Mouse (Mus musculus): Measurements from ENCODE around the gene Cdk16. TPM values are rescaled to one million over a fixed set of nuclear protein-coding genes. Genes with fewer than 3 reads are reported as not detected.

Gene Cdk16
- 22.5 and 29.5 TPM in 2 replicates for total RNA-seq (2017)

GRCm38 (mm10) chrX:20687519-20688067 is at the start of gene Cdk16:
Cdk16 (plus strand) TSS chrX:20687954.
- peak; percentile 91 for ATAC-seq (replicated peaks; ENCODE audit: low read depth, poor library complexity, severe bottlenecking)

GRCm38 (mm10) chrX:20638141-20638540 is 49.6 kb upstream of the Cdk16 start:
- no peak for ATAC-seq (replicated peaks; ENCODE audit: low read depth, poor library complexity, severe bottlenecking)

DNA sequence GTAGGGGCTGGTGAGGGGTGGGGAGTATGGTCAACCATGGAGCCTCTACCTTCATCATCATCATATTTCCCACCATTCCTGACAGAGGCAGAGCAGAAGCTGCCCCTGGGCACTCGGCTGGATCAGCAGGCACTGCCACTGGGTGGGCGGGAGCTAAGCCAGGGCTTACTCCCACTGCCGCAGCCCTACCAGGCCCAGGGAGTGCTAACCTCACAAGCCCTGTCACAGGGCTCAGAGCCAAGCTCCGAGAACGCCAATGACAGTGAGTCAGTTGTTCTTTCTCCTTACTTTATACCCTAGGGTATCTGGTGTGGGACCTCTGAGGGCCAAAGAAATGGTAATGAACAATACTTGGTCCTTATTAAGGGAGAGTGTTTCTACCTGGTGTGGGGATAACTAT is 43.0 kb upstream of the Cdk16 start:
- no peak for ATAC-seq (replicated peaks; ENCODE audit: low read depth, poor library complexity, severe bottlenecking)

DNA sequence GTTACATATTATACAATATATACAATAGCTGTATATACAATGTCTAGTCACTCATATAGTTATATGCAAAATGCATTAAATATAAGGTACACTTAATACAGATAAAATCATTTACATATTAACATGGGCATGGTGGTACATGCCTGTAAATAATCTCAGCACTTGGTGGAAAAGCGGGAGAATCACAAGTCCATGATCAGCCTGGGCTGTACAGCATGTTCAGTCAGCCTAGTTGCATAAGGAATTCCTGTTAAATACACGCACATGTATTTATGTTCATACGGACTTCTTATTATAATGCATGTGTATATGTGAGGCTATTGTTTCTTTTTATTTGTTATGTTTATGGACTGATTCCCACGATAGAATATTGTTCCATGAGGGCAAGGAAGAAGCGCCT is 30.2 kb upstream of the Cdk16 start:
- ATAC-seq (replicated peaks; ENCODE audit: low read depth, poor library complexity, severe bottlenecking) = no peak

DNA sequence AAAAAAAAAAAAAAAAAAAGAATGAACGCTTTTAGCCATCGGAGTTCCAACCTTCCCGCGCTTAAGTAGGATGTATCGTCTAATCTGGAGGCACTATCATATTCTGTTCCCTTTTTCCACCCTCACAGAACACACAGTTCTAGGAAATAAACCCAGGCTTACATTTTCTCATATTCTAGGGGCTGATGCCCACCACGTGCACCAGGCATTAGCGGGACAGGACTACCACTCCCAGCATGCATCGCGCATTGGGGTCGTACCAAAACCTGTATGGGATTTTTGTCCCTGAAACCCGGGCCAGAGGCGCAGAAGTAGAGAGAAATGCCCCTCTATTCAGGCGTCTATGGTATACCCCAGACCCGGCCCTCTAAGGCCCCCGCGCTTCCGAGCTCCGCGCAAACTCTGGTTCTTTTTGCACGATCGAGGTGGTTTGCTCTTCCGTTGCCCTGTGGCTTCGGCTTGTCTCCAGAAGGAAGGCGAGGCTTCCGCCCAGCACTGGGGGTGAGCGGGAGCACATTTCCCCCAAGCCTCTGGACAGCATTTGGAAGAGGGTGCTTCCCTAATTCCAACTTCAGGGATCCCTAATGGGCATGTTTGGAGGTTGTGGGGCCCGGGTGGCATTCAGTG is 29.6 kb upstream of the Cdk16 start, which contains the start of gene Uba1:
Gene Uba1 (plus strand): TSS at position 301 of the 627 bp plus-strand sequence.
- ATAC-seq (replicated peaks; ENCODE audit: low read depth, poor library complexity, severe bottlenecking) = peak; percentile 89

GRCm38 (mm10) chrX:20658891-20659406 is 28.8 kb upstream of the Cdk16 start:
- ATAC-seq (replicated peaks; ENCODE audit: low read depth, poor library complexity, severe bottlenecking) = 0 out of 2 replicates have a peak, but pooled peaks have one; percentile 5

DNA sequence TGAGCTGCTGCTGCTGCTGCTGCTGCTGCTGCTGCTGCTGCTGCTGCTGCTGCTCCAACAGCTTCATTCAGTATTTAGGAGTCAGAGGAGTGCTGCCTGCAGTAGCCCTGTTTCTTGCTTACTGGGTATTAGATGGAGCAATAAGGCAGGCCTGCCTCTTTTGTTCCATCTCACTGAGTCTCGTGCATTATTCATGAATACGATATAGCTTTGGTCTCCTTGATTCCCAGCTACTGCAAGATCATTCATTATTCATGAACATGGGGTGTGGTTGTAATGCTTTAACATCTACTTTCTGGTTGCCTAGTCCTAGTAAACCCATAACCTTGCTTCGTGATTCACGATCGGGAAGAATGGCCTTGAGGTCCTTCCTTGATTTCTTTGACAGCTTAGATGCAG is 25.4 kb upstream of the Cdk16 start:
- no peak for ATAC-seq (replicated peaks; ENCODE audit: low read depth, poor library complexity, severe bottlenecking)

DNA sequence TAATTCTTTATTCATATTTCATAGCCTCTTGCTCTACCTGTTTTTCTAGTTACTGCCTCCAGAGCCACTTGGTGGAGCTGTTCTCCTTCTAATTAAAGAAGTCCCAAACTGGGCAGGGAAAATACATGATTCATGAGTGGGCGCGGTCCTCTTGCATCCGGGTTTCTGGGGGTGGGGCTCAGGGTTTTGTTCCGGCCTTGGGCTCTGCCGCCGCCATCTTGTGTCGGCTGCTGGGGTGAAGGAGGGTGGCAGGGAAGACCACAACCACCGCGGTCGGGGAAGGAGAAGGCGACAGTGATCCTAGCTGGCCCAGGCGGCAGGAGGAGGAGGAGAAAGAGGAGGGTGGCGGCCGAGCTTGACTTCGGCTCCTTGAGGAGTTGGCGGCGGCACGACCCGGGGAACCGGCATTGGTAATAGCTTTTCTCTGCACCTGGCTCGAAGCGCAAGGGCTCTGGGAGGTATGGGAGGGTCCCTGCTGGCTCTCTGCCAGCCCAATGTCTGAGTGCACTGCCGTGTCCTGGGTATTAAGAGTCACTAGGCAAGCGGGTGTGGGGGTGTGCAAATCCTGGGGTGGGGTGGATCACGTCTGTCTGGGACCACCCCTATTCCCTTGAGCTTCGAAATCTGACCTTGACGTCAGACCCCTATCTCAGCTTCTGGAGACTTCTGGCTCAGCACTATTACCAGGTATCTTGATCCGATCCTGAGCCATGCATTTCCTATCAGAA is 24.9 kb upstream of the Cdk16 start:
- peak; percentile 74 for ATAC-seq (replicated peaks; ENCODE audit: low read depth, poor library complexity, severe bottlenecking)

GRCm38 (mm10) chrX:20663444-20663790 is 24.3 kb upstream of the Cdk16 start:
- no peak for ATAC-seq (replicated peaks; ENCODE audit: low read depth, poor library complexity, severe bottlenecking)

GRCm38 (mm10) chrX:20688068-20688547 is 354 bp downstream of the Cdk16 start:
- ATAC-seq (replicated peaks; ENCODE audit: low read depth, poor library complexity, severe bottlenecking) = peak; percentile 67

DNA sequence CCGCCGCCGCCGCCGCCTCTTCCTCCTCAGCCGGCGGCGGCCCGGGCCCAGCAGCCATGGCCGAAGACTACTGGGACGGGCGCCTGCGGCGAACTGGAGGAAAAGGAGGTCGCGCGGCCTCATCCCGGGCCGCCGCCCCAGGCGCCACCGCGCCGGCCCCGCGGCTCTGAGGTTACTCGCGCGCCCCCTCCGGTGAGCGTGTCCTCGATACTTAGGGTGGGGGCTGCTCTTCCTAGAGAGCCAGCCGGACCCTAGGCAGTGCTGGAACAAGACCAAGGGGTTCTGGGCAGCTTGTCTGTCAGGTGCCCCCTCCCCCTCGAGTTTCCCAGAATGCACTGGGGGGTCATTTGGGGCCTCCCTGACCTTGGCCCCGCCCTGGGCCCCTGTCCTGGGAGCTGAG is 861 bp downstream of the Cdk16 start:
- peak; percentile 12; the same call in 1 of the 2 replicates for ATAC-seq (replicated peaks; ENCODE audit: low read depth, poor library complexity, severe bottlenecking)

DNA sequence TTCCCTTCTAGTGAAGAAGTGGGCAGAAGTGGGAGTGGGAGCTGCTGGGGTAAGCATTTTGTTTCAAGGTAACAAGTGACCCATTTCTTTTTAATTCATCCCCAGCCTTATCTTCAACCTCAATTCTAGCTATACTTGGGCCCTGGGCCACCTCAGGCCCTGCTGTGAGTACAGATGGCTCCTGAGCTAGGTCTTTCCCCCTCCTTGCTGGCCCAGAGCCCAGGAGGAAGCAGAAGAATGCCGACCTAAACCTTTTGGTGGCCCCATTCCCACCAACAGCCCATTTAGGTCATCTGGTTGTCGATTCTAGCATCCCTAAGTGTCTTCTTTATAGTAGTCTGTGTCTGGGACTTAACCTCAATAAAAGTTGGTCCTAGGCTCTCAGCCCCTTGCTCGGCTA is 3.8 kb downstream of the Cdk16 start:
- no peak for ATAC-seq (replicated peaks; ENCODE audit: low read depth, poor library complexity, severe bottlenecking)

DNA sequence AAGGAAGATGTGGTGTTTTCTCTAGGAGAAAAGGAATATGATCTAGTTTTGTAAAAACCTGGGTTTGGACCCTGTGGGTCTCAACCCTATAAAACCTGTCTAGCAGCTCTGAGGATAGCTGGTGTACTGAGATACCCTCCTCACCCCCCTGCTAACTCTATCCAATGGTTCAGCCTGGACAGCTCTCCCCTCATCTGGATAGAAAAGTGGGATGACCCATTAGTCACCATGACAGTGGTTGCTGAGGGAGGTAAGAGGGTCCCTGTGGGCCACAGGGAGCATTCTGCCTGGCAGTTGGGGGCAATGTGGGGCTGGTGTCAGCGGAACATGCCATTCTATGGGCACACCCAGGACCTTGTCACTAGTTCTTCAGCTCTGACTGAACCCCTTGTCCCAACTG is 4.9 kb downstream of the Cdk16 start:
- no peak for ATAC-seq (replicated peaks; ENCODE audit: low read depth, poor library complexity, severe bottlenecking)

GRCm38 (mm10) chrX:20695842-20696241 is 8.1 kb downstream of the Cdk16 start:
- ATAC-seq (replicated peaks; ENCODE audit: low read depth, poor library complexity, severe bottlenecking) = no peak

- peak; percentile 45 for ATAC-seq (replicated peaks; ENCODE audit: low read depth, poor library complexity, severe bottlenecking)
Observed at GRCm38 (mm10) chrX:20703741-20704290, 16.1 kb downstream of the Cdk16 start, which contains the start of gene Usp11. Usp11 (plus strand) TSS chrX:20703906.

DNA sequence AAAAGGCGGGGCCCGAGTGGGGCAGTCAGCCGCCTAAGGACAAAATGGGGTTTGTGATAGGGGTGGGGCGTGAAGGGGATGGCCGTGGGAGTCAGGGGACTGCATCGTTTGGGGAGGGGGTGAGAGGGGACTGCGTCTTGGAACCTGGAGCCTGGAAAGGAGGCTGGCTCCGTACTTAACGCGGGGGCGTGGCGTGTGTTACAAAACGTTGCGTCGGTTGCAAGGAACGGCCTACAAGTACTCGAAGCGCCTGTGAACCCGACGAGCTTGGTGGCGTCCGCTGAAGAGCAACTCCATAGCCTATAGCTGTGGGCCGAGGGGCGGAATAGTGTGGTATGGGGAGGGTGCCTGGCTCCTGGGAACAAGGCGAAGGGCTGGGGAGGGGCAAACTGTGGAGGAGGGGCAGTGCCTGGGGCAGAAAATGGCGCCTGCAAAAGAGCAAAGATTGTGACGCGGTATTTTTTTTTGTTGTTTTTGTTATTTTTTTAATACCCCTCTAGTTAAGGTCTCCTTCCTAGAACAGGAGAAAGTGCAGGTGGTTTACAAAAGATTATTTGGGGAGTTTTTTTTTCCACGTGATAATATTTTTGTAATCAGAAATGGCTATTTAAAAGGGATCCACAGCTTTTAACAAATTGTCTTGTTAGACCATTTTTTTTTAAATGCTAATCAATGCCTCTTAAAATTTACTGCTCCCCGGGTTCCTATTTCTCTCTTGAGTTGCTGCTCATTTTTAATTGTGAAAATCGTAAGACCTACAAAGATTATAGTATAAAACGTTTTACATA is 16.7 kb downstream of the Cdk16 start:
- ATAC-seq (replicated peaks; ENCODE audit: low read depth, poor library complexity, severe bottlenecking) = peak; percentile 95

GRCm38 (mm10) chrX:20705083-20705402 is 17.3 kb downstream of the Cdk16 start:
- ATAC-seq (replicated peaks; ENCODE audit: low read depth, poor library complexity, severe bottlenecking) = no peak

GRCm38 (mm10) chrX:20728681-20729080 is 40.9 kb downstream of the Cdk16 start:
- ATAC-seq (replicated peaks; ENCODE audit: low read depth, poor library complexity, severe bottlenecking) = no peak

DNA sequence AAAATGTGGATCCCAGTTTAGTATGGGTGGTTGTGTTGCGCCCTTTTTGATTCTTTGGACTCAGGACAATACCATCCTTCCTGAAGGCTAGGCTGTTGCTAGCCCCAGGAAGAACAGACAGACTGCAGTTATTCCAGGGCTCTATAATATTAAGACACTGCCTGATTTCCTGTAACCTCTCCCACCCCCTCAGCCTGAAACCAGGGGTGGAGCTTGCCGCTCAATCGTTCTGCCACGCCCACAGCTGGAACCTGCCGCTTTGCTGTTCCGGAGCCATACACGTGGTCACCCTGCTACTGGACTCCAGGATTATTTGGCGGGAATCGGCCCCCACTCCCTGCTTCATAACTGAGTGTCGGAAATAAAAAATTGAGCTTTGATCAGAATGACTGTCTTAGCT is 42.3 kb downstream of the Cdk16 start:
- ATAC-seq (replicated peaks; ENCODE audit: low read depth, poor library complexity, severe bottlenecking) = 0 out of 2 replicates have a peak, but pooled peaks have one; percentile 45

DNA sequence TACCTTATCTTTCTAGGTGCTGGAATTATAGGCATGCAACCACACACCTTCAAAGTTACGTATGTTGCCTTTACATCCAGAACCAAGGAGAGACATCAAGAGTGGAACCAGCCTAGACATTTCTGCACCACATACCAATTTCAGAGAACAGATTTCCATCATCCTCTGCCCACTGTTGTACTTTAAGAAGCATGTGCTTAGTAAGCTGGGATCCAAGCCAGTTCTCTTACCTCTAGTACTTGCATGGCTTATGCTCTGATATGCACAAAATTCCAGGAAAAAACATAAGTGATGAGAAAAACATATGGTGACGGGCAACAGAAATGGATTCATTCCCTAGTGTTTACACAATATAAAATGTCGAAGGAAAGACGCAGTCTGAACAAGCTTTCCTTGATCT is 48.7 kb downstream of the Cdk16 start:
- no peak for ATAC-seq (replicated peaks; ENCODE audit: low read depth, poor library complexity, severe bottlenecking)

All from common myeloid progenitor, adult 5-6 weeks (primary cell).